Mouse (Mus musculus) bone marrow, adult 2 months (tissue): Measurements from ENCODE around the gene Mrpl12. TPM values are rescaled to one million over a fixed set of nuclear protein-coding genes. Genes with fewer than 3 reads are reported as not detected.
A peak's percentile ranks its signal among the peaks of the same experiment; 100 is the strongest.

Experiments
- H3K27ac ChIP-seq: fragments of 200-500 bp; 2 replicates; pipeline ENCODE4 v1.5.1; 2012; ENCODE audit warnings: low read depth, mild to moderate bottlenecking, control low read depth, inconsistent platforms, low read length; ENCODE audit not compliant: control insufficient read depth, poor library complexity, insufficient read depth
- H3K4me1 ChIP-seq: fragments of 200-500 bp; 2 replicates; pipeline ENCODE4 v1.6.1; 2011; ENCODE audit warnings: low read length; ENCODE audit not compliant: control insufficient read depth, insufficient read depth
- H3K4me3 ChIP-seq: fragments of 200-500 bp; replicated peaks from 2 replicates; pipeline ENCODE3; 2011; ENCODE audit warnings: mild to moderate bottlenecking, low read depth, low read length, control low read depth; ENCODE audit not compliant: control insufficient read depth
- CTCF ChIP-seq: fragments of 200-500 bp; IDR thresholded peaks from 2 replicates; pipeline ENCODE4 v1.5.1; 2011; ENCODE audit warnings: low read length, control low read depth; ENCODE audit not compliant: control insufficient read depth, insufficient read depth
- POLR2A ChIP-seq: fragments of 200-500 bp; IDR thresholded peaks from 2 replicates; pipeline ENCODE4 v1.6.1; 2011; ENCODE audit warnings: low read depth, mild to moderate bottlenecking, control low read depth, low read length, borderline replicate concordance; ENCODE audit not compliant: control insufficient read depth
- WGBS: fragments of 180-500 bp; shearing (Covaris S2); methylation state at CpG from one replicate; pipeline ENCODE4 v1.1.7; 2018; 5-methylcytosine and 5-hydroxymethylcytosine counted together
- polyA plus RNA-seq: library from polyadenylated mRNA; stranded (reverse); fragments of >200 nt; gene quantifications from 2 replicates; pipeline ENCODE4 v1.2.4, GENCODE M21; 2011; ENCODE audit warnings: low replicate concordance; ENCODE audit not compliant: missing spikeins, insufficient read depth, insufficient read length

The Mrpl12 gene
- polyA plus RNA-seq, 1 experiment = 87.1 TPM

DNA sequence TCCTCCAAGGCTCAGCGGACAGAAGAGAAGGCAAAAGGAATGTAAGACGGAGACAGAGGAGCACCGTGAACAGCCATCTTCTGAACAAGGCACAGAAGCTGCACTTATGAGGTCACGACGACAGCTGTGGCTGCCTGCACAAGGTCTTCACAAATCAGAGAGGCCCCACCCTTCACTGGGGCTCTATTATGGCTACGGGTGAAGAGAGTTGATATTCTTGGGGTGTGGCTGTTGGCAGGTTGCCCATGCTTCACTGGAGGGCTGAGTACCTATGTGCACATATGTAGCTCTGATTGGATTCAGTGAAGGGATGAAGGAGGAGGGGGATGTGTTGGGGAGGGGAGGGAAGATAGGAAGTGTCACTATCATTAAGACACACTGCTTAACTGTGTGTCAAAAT, 34.1 kb downstream of the Mrpl12 start:
- Histone ChIP-seq H3K4me1 (peaks cover 2% of the 10 kb centered on the region; the same call in 1 of the 2 replicates), H3K4me3 (no peak overlapping the region), H3K27ac (peak overlapping the region; percentile 66; the same call in 1 of the 2 replicates)
- no peak for TF ChIP-seq POLR2A
- no peak for TF ChIP-seq CTCF
- 56% methylated on average over 6 of the region's 6 CpGs for WGBS

DNA sequence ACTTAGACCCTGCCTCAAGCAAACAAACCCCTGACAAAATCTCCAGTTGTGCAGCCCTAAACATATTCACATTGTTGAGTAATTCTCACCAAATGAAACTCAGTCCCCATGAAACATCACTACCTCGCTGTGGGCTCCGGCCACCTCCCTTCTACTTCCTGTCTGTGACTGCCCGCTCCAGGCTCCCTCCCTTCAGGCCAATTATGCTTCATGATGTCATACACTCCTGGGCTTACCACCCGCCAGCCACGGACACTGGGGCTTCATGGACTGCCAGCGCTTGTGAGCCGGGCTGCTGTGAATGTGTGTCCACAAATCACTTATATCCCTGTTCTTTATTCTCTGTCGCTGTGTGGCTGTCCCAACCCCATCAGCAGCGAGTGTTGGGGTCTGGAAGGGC, 35.3 kb downstream of the Mrpl12 start:
- Histone ChIP-seq H3K4me3 (no peak overlapping the region), H3K4me1 (peaks cover 2% of the 10 kb centered on the region; the same call in 1 of the 2 replicates), H3K27ac (0 out of 2 replicates have a peak overlapping the region, but pooled peaks have one; percentile 21)
- no peak for TF ChIP-seq CTCF
- no peak for TF ChIP-seq POLR2A
- 35% methylated on average over 9 of the region's 9 CpGs for WGBS

DNA sequence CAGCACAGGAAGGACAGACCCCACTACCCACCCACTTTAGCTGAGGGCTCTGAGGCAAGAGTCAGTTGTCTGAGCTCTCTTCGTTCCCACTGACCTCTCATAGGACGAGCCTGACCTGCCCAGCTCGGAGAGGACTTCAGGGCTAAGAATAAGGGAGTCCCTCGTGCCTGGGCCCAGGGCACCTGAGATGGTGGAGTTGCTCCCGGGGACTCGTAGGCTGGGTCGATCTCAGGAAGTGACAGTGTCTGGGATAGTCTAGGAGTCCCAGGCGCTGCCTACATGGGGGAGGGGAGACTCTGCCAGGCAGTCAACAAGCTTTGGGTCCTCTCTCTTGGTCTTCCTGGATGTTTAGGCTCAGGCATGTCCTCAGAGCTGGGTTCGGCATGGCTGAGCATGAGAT, 36.1 kb downstream of the Mrpl12 start:
- peaks cover 2% of the 10 kb centered on the region; the same call in 1 of the 2 replicates for H3K4me1 ChIP-seq
- H3K27ac ChIP-seq = no peak overlapping the region
- no peak overlapping the region for H3K4me3 ChIP-seq
- 82% methylated on average over 9 of the region's 9 CpGs for WGBS
- TF ChIP-seq POLR2A = no peak
- no peak for TF ChIP-seq CTCF

DNA sequence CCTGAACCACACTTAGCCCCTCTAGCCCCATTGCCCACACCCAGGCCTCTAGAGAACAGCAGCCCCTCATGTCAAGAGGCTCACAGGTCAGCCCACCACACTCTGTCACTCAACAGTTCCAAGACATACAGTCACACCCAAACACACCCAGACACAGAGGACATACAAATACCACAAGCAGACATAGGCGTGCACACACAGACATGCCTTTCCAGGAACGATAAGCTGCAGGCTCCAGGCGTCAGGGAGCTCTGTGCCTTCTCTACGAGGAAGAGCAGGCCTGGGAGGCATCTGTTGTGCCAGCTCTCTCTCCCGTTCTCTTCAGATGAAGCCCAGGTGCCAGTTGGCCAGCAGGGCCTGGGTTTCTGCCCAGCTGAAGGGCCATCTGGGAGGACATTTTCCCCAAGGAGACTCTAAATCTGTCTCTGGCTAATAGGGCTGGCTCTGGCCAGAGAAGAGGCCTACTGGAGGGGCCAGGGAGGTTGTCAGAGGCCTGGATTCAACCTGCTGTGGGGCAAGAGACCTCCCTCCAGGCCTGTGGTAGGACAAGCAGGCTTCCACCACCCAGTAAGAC, 36.6 kb downstream of the Mrpl12 start:
- TF ChIP-seq POLR2A = no peak
- no peak for TF ChIP-seq CTCF
- H3K27ac ChIP-seq = no peak overlapping the region
- no peak overlapping the region for H3K4me3 ChIP-seq
- WGBS = 79% methylated on average over 5 of the region's 5 CpGs
- peaks cover 2% of the 10 kb centered on the region; the same call in 1 of the 2 replicates for H3K4me1 ChIP-seq

DNA sequence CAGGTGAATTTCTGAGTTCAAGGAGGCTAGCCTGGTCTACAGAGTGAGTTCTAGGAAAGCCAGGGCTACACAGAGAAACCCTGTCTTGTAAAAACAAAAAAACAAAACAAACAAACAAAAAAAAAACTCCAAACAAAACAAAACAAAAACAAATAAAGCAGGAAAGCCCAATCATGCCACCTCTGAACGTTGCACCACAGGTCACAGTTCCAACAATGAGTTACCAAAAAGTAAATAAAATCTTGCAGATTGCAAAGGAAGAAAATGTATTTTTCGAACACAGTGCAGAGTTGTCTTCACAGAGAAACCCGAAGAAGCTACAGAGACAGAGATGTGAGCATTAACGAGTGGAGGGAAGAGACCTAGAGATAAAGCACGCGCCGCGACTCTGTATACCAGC, 38.2 kb downstream of the Mrpl12 start:
- Histone ChIP-seq H3K4me1 (peaks cover 2% of the 10 kb centered on the region; the same call in 1 of the 2 replicates), H3K27ac (no peak overlapping the region), H3K4me3 (no peak overlapping the region)
- TF ChIP-seq CTCF (no peak), POLR2A (no peak)
- 84% methylated on average over 8 of the region's 8 CpGs for WGBS

DNA sequence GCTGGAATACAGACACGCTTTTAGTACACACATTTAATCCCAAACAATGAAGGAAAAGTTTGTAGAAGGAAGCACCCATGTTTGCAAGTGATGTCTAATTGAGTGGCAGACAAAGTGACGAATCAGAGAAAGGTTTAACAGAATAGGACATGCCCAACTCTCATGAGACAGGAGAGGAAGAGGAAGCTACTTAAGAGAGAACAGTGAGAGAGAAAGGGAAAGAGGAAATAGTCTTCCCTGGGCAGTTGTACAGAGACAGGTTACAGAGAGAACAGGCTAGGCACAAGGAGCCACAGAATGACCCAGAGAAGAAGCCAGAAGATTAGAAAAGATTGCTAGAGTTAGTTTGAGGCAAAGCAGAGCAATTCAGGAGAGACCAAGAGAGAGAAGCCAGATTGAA, 41.5 kb downstream of the Mrpl12 start:
- TF ChIP-seq POLR2A (no peak), CTCF (no peak)
- Histone ChIP-seq H3K27ac (peak overlapping the region; percentile 45), H3K4me1 (no peaks in the 10 kb centered on the region; the same call in 1 of the 2 replicates), H3K4me3 (no peak overlapping the region)
- 65% methylated on average over 2 of the region's 2 CpGs for WGBS

DNA sequence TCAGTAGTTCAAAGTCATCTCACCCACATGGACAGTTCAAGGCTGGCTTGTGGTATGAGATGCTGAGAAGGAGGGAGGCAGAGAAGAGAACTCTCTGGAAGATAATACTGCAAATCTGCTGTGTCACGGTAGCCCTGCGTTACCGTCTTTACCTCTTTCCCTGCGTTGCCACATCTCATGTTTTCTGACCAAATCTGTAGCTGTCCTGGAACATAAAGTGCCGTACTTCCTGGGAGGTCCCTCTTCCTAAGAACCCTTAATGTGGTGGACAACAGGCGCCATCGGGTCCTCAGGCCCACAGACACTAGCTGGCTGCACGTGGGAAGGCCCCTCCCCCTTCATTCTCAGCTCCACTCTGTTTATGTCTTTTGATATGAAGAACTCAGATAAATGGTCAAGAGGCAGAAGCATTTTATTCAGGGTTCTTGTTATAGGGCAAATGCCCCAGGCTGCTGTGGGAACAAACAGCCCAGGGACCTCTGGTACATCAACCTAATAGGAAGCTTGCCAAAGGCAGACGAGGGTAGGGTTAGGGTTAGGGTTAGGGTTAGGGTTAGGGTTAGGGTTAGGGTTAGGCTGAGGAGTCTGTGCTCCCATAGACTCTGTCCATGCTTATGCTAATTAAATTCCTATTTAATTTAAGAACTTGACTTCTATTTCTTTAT, 43.4 kb downstream of the Mrpl12 start:
- Histone ChIP-seq H3K4me3 (no peak overlapping the region), H3K4me1 (no peaks in the 10 kb centered on the region; the same call in 1 of the 2 replicates), H3K27ac (no peak overlapping the region)
- 33% methylated on average over 9 of the region's 9 CpGs for WGBS
- TF ChIP-seq POLR2A = no peak
- no peak for TF ChIP-seq CTCF

DNA sequence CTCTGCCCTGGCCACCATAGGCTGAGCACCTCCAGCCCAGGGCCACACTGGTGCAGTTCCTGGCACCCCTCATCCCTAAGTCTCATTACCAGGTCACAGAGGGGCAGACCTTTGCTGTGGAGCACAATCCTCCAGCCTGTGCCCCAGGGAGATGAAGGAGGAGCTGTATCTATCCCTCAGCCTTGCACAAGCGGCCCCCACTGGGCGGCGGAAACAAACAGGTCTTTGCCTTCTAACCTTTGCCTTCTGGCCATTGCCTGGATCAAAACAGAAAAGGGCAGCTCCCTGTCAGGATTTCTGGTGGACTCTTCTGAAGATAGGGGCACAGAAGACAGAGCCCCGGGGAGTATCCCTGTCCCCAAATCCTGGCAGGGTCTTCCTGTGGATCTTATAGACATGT, 44.5 kb downstream of the Mrpl12 start:
- Histone ChIP-seq H3K4me3 (no peak overlapping the region), H3K27ac (no peak overlapping the region), H3K4me1 (no peaks in the 10 kb centered on the region; the same call in 1 of the 2 replicates)
- TF ChIP-seq POLR2A = no peak
- no peak for TF ChIP-seq CTCF
- WGBS = 85% methylated on average over 4 of the region's 4 CpGs
